Mouse (Mus musculus) cerebellum, postnatal 10 days (tissue): ENCODE results near the gene Ilvbl.
"Not testable (repeated sequence)": the region's sequence is repeated elsewhere in the genome, so short reads cannot be mapped to it uniquely, and the experiment has no call there.

ENCODE experiments used
- DNase-seq, 2 experiments: peaks; one replicate each; pipeline ENCODE4 v3.0.0; 2021; ENCODE audit warnings: mixed read lengths in 2 of 2

Gene Ilvbl

GRCm38 (mm10) chr10:78574250-78575104, at the start of gene Ilvbl:
Gene Ilvbl (plus strand): TSS chr10:78574346.
- DNase-seq, result peak; percentile 96

GRCm38 (mm10) chr10:78525071-78525470, 49.1 kb upstream of the Ilvbl start:
- not testable (repeated sequence) for DNase-seq

GRCm38 (mm10) chr10:78525511-78525910, 48.6 kb upstream of the Ilvbl start:
- DNase-seq, result no peak

GRCm38 (mm10) chr10:78540943-78541342, 33.2 kb upstream of the Ilvbl start:
- peak; percentile 62 to 65 for DNase-seq

- DNase-seq, result peak in 1 of 2 experiments; percentile 42
Measured at GRCm38 (mm10) chr10:78565070-78565469, 9.1 kb upstream of the Ilvbl start.

GRCm38 (mm10) chr10:78569191-78569590, 5.0 kb upstream of the Ilvbl start:
- DNase-seq, result no peak

- no peak for DNase-seq
Measured at GRCm38 (mm10) chr10:78569686-78570085, 4.5 kb upstream of the Ilvbl start.

GRCm38 (mm10) chr10:78570416-78570815, 3.7 kb upstream of the Ilvbl start:
- no peak for DNase-seq

GRCm38 (mm10) chr10:78570897-78571296, 3.2 kb upstream of the Ilvbl start:
- no peak for DNase-seq

GRCm38 (mm10) chr10:78573226-78573625, 920 bp upstream of the Ilvbl start:
- no peak for DNase-seq

- DNase-seq, result no peak
Measured at GRCm38 (mm10) chr10:78575105-78575632, 1.0 kb downstream of the Ilvbl start.

GRCm38 (mm10) chr10:78575690-78576089, 1.5 kb downstream of the Ilvbl start:
- DNase-seq, result peak; percentile 98 to 99

- DNase-seq, result peak in 1 of 2 experiments; percentile 35
Measured at GRCm38 (mm10) chr10:78576435-78577184, 2.5 kb downstream of the Ilvbl start.

GRCm38 (mm10) chr10:78578204-78578603, 4.1 kb downstream of the Ilvbl start:
- no peak for DNase-seq

- DNase-seq, result no peak
Measured at GRCm38 (mm10) chr10:78581121-78581520, 7.0 kb downstream of the Ilvbl start.

- DNase-seq, result no peak
Measured at GRCm38 (mm10) chr10:78583347-78583746, 9.2 kb downstream of the Ilvbl start.

GRCm38 (mm10) chr10:78583939-78584338, 9.8 kb downstream of the Ilvbl start:
- DNase-seq, result no peak

GRCm38 (mm10) chr10:78584996-78585395, 10.8 kb downstream of the Ilvbl start:
- DNase-seq, result no peak

GRCm38 (mm10) chr10:78585606-78586005, 11.5 kb downstream of the Ilvbl start:
- no peak for DNase-seq

GRCm38 (mm10) chr10:78586026-78586425, 11.9 kb downstream of the Ilvbl start:
- DNase-seq, result peak; percentile 61 to 73

GRCm38 (mm10) chr10:78589291-78589690, 15.1 kb downstream of the Ilvbl start:
- DNase-seq, result no peak

- no peak for DNase-seq
Measured at GRCm38 (mm10) chr10:78589901-78590300, 15.8 kb downstream of the Ilvbl start.

GRCm38 (mm10) chr10:78590744-78591143, 16.6 kb downstream of the Ilvbl start:
- DNase-seq, result no peak
